Mouse (Mus musculus) erythroblast, embryonic 14.5 days (primary cell): ENCODE results near the gene Chchd6. TPM values are rescaled to one million over a fixed set of nuclear protein-coding genes. Genes with fewer than 3 reads are reported as not detected.

Experiments
- H3K27me3 ChIP-seq: 2 replicates; pipeline ENCODE4 v1.6.1; 2012; ENCODE audit warnings: inconsistent platforms; ENCODE audit not compliant: control insufficient read depth
- H3K36me3 ChIP-seq: 2 replicates; pipeline ENCODE4 v1.6.1; 2012; ENCODE audit warnings: mild to moderate bottlenecking, inconsistent platforms; ENCODE audit not compliant: control insufficient read depth
- H3K4me1 ChIP-seq: 2 replicates; pipeline ENCODE4 v1.6.1; 2012; ENCODE audit warnings: inconsistent platforms; ENCODE audit not compliant: control insufficient read depth
- H3K4me3 ChIP-seq: replicated peaks from 2 replicates; pipeline ENCODE3; 2012; ENCODE audit warnings: moderate library complexity, mild to moderate bottlenecking, inconsistent platforms
- H3K9me3 ChIP-seq: 2 replicates; pipeline ENCODE4 v1.6.1; 2012; ENCODE audit warnings: low read length, inconsistent platforms, mixed read lengths; ENCODE audit not compliant: control insufficient read depth
- GATA1 ChIP-seq: IDR thresholded peaks from 2 replicates; pipeline ENCODE4 v1.6.1; 2012; ENCODE audit warnings: low read length, inconsistent platforms, mixed read lengths
- TAL1 ChIP-seq: IDR thresholded peaks from 3 replicates; pipeline ENCODE4 v1.6.1; 2012; ENCODE audit warnings: low read length, inconsistent platforms, mixed read lengths
- polyA plus RNA-seq: library from polyadenylated mRNA; stranded (reverse); fragments of >175 nt; gene quantifications from 2 replicates; pipeline ENCODE4 v1.2.3, GENCODE M21; 2012

Gene Chchd6
- polyA plus RNA-seq, 1 experiment, result 1.6 TPM

DNA sequence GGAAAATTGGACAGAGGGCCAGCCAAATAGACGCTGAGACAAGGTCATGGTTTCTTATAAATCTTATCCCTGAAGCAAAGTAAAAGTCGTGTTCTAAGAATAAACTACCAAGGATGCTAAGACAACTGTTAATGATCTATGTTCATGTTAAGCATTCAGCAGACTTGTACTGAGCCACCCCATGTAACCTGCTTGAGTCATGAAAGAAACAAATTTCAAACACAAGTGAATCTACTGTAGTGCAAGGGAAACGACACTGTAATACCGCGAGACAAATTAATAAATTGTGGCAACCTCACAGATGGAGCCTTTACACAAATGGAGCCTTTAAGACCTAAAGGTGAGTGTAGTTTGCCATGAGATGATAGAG, 310 bp upstream of the Chchd6 start:
- H3K27me3 ChIP-seq, result no peaks in the 10 kb centered on the region
- peaks cover 4% of the 10 kb centered on the region for H3K9me3 ChIP-seq
- H3K4me1 ChIP-seq, result peaks cover 12% of the 10 kb centered on the region
- H3K4me3 ChIP-seq, result peak overlapping the region; percentile 71
- no peaks in the 10 kb centered on the region for H3K36me3 ChIP-seq
- no peak for TF ChIP-seq GATA1

DNA sequence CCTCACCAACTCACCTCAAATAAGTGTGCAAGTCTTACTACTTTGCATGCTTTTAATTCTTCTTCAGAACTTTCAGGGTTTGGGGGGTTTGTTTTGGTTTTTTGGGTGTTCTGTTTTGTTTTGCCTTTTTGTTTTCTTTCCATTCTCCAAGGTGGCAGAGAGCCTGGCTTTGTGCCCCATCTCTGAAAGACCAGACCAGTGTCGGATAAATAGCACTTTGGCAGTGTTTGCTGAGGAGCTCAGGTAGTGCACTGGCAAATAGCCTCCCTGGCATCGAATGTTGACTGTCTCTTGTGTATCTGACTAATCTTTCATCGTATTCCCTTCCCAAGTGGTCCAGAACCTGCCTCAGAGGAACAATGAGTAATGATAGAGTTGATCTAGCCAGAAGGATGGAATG, 3.4 kb downstream of the Chchd6 start:
- H3K4me1 ChIP-seq, result peaks cover 12% of the 10 kb centered on the region
- H3K36me3 ChIP-seq, result no peaks in the 10 kb centered on the region
- no peaks in the 10 kb centered on the region for H3K9me3 ChIP-seq
- no peak overlapping the region for H3K4me3 ChIP-seq
- TF ChIP-seq TAL1 (no peak), GATA1 (no peak)
- H3K27me3 ChIP-seq, result no peaks in the 10 kb centered on the region

DNA sequence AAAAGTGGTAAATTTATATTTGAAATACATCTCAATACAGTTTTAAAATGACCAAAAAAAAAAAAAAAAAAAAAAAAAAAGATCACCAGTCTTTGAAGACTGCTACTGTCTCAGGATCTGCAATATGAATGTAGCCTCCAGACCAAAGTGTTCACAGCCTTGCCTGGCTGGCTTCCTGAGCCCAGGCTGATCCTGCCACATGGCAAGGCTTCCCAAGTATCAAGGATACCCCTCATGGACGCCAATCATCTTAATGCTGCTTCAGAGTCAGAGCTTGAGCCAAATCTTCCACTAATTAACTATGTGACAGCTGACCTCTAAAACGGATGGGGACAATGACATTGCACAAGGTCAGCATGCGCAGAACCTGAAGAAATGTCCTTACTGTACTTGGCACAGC, 3.9 kb downstream of the Chchd6 start:
- no peaks in the 10 kb centered on the region for H3K36me3 ChIP-seq
- TF ChIP-seq TAL1, result no peak
- TF ChIP-seq GATA1, result no peak
- H3K9me3 ChIP-seq, result no peaks in the 10 kb centered on the region
- no peaks in the 10 kb centered on the region for H3K27me3 ChIP-seq
- H3K4me3 ChIP-seq, result no peak overlapping the region
- peaks cover 12% of the 10 kb centered on the region for H3K4me1 ChIP-seq

DNA sequence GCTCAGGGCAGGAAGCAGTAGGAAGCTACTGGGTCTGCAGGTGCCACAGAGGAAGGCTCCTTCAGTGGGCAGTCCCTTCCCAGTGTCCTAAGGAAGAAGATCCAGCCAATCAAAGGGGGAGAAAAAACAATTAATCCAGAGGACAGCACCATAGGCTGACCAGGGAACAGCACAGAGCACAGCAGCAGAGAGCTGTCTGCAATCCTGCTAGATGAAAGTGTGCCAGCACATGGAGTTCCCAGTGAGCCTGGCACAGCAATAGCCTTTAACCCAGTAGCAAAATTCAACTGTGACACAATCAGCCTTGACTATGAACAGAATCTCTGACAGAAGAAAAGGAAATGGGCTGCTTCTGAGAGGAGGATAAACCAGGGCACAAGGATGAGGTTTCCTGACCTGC, 9.8 kb downstream of the Chchd6 start:
- no peak overlapping the region for H3K4me3 ChIP-seq
- no peaks in the 10 kb centered on the region for H3K4me1 ChIP-seq
- H3K9me3 ChIP-seq, result no peaks in the 10 kb centered on the region
- H3K27me3 ChIP-seq, result no peaks in the 10 kb centered on the region
- no peaks in the 10 kb centered on the region for H3K36me3 ChIP-seq
- TF ChIP-seq TAL1 (no peak), GATA1 (no peak)

DNA sequence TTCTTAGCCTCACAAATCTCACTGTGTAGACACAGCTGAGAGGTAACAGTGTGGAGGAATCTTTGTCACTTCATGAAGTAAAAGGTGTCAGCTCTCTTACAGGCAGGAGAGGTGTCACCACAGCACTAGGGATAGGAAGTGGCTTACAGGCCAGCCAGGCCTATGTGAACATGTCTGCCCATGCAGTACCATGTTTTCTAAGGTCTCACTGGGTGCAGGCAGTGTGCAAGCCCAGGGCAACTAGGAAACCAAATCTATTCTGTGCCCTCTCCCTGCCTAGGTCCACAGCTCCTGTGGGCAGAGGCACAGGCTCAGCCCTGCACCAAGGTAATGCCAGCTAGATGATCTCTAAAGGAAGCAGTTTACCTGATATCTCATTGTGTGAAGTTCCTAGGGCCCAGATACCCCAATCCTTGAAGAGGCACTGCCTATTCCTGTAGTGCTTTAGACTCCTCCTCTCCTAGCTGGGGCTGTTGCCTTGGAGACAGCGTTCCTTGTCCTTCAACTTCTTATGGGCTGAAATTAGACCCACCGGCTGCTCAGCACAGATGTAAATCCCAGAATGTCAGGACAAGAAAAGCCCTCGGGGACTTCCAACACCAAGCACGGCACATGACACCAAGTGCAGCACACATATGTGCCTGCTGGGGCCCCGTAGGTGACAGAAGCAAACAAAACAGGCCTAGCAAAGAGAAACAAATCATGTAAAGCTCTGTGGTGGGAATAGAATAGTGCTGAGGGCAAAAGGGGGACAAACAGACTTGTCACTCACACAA, 10.6 kb downstream of the Chchd6 start:
- H3K4me3 ChIP-seq, result no peak overlapping the region
- no peaks in the 10 kb centered on the region for H3K4me1 ChIP-seq
- H3K27me3 ChIP-seq, result no peaks in the 10 kb centered on the region

DNA sequence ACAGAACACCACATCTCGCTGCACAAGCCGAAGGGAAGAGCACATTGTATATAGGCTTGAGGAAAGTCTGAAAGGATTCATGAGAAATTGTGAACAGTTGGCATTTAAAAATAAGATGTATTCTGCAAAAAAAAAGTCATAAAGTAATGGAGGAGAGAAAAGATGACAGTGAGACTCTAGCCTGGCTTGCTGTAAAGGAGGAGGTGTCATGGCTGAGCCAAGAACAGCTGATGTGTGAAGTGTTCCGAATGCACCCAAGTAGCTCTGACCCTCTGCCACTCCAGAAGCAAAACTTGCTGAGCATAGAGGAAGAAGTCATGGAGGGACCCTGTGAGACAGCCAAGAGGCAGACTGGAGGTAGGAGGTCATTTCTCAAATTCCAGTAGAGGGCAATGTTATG, 12.3 kb downstream of the Chchd6 start:
- no peaks in the 10 kb centered on the region for H3K9me3 ChIP-seq
- H3K27me3 ChIP-seq, result no peaks in the 10 kb centered on the region
- no peak for TF ChIP-seq TAL1
- no peak for TF ChIP-seq GATA1
- H3K4me3 ChIP-seq, result no peak overlapping the region
- H3K36me3 ChIP-seq, result no peaks in the 10 kb centered on the region
- no peaks in the 10 kb centered on the region for H3K4me1 ChIP-seq

More for the DNA sequence above, 10.6 kb downstream of the Chchd6 start:
- H3K9me3 ChIP-seq, result no peaks in the 10 kb centered on the region
- no peaks in the 10 kb centered on the region for H3K36me3 ChIP-seq
- TF ChIP-seq TAL1 (no peak), GATA1 (no peak)

DNA sequence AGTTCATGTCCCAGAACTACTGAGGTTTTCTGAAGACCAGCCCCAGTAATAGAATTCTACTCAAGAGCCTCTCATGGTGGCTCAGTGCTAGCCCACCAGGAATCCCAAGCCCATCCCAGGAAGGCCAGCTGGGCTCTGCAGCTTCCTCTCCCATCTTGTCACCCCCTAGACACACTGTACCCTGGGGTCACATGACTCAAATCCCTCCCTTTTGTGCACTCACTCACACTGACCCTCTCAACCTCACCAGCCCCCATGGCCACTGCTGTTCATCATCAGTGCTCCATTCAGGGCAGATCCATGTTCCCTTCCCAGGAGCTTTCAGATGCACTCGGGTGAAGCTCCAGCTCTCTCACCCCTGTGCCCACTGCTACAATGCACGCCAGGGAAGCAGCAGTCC, 20.8 kb downstream of the Chchd6 start:
- TF ChIP-seq TAL1, result no peak
- no peak for TF ChIP-seq GATA1
- H3K27me3 ChIP-seq, result no peaks in the 10 kb centered on the region
- H3K9me3 ChIP-seq, result no peaks in the 10 kb centered on the region
- no peaks in the 10 kb centered on the region for H3K36me3 ChIP-seq
- H3K4me1 ChIP-seq, result no peaks in the 10 kb centered on the region
- no peak overlapping the region for H3K4me3 ChIP-seq

DNA sequence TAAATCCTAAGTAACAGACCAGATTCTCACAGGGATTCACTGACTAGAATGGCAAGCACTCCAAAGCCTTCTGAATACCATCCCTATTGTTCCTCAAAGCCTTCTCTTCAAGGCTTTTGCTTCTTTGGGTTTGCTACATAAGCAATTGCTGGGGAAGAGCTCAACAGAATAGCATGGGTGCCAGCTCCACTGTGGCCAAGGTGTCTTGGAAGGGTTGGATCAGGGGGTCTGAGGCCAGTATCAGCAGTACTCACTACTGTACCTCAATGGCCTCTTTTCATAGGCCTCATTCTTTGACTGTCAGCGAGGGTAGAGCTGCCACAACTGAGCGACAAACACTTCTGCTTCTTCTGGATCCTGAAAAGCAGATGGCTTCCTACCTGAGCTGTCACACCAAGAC, 21.7 kb downstream of the Chchd6 start:
- no peaks in the 10 kb centered on the region for H3K4me1 ChIP-seq
- no peaks in the 10 kb centered on the region for H3K36me3 ChIP-seq
- H3K4me3 ChIP-seq, result no peak overlapping the region
- H3K9me3 ChIP-seq, result no peaks in the 10 kb centered on the region
- no peaks in the 10 kb centered on the region for H3K27me3 ChIP-seq
- TF ChIP-seq GATA1, result no peak
- no peak for TF ChIP-seq TAL1

DNA sequence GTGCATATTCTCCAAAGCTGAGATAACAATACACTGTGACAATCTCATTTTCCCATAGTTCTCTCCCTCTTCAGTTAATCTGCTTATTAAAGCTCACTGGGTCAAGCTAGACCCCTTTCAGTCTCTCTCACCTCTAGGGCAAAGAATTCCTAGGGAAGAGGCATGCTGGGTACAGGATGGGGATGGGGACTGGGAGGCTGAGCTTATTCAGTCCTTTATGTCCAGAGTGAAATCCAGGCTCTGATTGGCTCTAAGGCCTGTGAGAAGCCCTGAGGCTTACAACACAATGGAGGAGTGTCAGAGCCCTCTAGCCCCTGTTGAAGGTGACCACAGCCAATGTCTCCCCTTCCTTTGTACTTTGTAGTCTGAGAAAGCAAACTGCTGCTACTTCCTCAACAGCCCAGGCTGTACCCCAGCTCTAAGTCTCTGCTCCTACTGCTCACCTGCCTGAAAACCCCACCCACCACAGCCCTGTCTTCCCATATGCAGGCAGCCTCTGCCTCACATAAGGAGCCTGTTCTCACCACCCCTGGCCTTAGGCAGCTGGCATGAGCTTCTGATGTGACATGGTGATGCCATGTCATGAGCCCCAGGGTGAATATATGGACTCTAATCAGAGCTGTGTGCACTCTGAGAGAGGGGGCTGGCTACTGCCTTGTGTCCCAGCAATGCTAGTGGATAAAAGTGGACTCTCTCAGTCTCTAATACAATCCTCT, 22.4 kb downstream of the Chchd6 start:
- TF ChIP-seq TAL1 (no peak), GATA1 (no peak)
- H3K36me3 ChIP-seq, result no peaks in the 10 kb centered on the region
- no peaks in the 10 kb centered on the region for H3K27me3 ChIP-seq
- no peaks in the 10 kb centered on the region for H3K4me1 ChIP-seq
- H3K4me3 ChIP-seq, result no peak overlapping the region
- H3K9me3 ChIP-seq, result no peaks in the 10 kb centered on the region
